Mouse (Mus musculus) midbrain, postnatal 0 days (tissue): ENCODE results near the gene Gpx7. TPM values are rescaled to one million over a fixed set of nuclear protein-coding genes. Genes with fewer than 3 reads are reported as not detected.

Experiments
- ATAC-seq: fragments of 200-750 bp; cut with Nextera tagmentation; 2 replicates; pipeline ENCODE4 v1.8.0; 2017; ENCODE audit warnings: moderate number of reproducible peaks, mild to moderate bottlenecking, moderate TSS enrichment, moderate library complexity; ENCODE audit not compliant: low FRiP score
- DNase-seq: peaks from one replicate; pipeline ENCODE4 v3.0.0-alpha.2; 2015; ENCODE audit warnings: low spot score
- H3K27ac ChIP-seq: fragments of 300-500 bp; sonication (generic); 2 replicates; pipeline ENCODE4 v1.5.1; 2014; ENCODE audit warnings: low read depth, mild to moderate bottlenecking, low read length, mixed read lengths
- H3K27me3 ChIP-seq: fragments of 300-500 bp; sonication (generic); 2 replicates; pipeline ENCODE4 v1.6.1; 2014; ENCODE audit warnings: low read length, control low read depth, mixed read lengths; ENCODE audit not compliant: insufficient read depth
- H3K36me3 ChIP-seq: fragments of 300-500 bp; sonication (generic); 2 replicates; pipeline ENCODE4 v1.6.1; 2014; ENCODE audit warnings: low read length, control low read depth, mixed read lengths; ENCODE audit not compliant: insufficient read depth
- H3K4me1 ChIP-seq: fragments of 300-500 bp; sonication (generic); 2 replicates; pipeline ENCODE4 v1.6.1; 2014; ENCODE audit warnings: mild to moderate bottlenecking, control low read depth, antibody characterized with exemption, low read length, mixed read lengths; ENCODE audit not compliant: insufficient read depth
- H3K4me2 ChIP-seq: fragments of 300-500 bp; sonication (generic); 2 replicates; pipeline ENCODE4 v1.6.1; 2014; ENCODE audit warnings: low read depth, mild to moderate bottlenecking, low read length, mixed read lengths; ENCODE audit not compliant: poor library complexity, severe bottlenecking
- H3K4me3 ChIP-seq: fragments of 300-500 bp; sonication (generic); 2 replicates; pipeline ENCODE4 v1.5.1; 2014; ENCODE audit warnings: low read depth, mild to moderate bottlenecking, low read length, moderate library complexity
- H3K9ac ChIP-seq: fragments of 300-500 bp; sonication (generic); replicated peaks from 2 replicates; pipeline ENCODE4 v1.6.1; 2014; ENCODE audit warnings: mild to moderate bottlenecking, low read length, moderate library complexity, mixed read lengths; ENCODE audit not compliant: poor library complexity, severe bottlenecking
- H3K9me3 ChIP-seq: fragments of 300-500 bp; sonication (generic); 2 replicates; pipeline ENCODE4 v1.6.1; 2016; ENCODE audit warnings: low read length, control low read depth
- CTCF ChIP-seq: IDR thresholded peaks from 2 replicates; pipeline ENCODE4 v1.5.1; 2016; ENCODE audit warnings: antibody characterized with exemption, mild to moderate bottlenecking
- WGBS: fragments of 180-500 bp; shearing (Covaris S2); extraction: QIAGEN DNeasy Blood & Tissue Kit; methylation state at CpG from one replicate; pipeline ENCODE4 v1.1.7; 2014; 5-methylcytosine and 5-hydroxymethylcytosine counted together
- polyA plus RNA-seq: library from polyadenylated mRNA; unstranded; fragments of >200 nt; fragmentation: Nextera tagmentation; extraction: Ambion mirVana; gene quantifications from 2 replicates; pipeline ENCODE4 v1.2.1, GENCODE M21; 2015
- total RNA-seq: library from RNA; depleted of rRNA; stranded (reverse); fragments of >200 nt; gene quantifications from 2 replicates; pipeline ENCODE4 v1.2.3, GENCODE M21; 2014

The Gpx7 gene
- total and polyA plus RNA-seq, 2 experiments from 2014 or later, result 35.1 to 52.2 TPM

DNA sequence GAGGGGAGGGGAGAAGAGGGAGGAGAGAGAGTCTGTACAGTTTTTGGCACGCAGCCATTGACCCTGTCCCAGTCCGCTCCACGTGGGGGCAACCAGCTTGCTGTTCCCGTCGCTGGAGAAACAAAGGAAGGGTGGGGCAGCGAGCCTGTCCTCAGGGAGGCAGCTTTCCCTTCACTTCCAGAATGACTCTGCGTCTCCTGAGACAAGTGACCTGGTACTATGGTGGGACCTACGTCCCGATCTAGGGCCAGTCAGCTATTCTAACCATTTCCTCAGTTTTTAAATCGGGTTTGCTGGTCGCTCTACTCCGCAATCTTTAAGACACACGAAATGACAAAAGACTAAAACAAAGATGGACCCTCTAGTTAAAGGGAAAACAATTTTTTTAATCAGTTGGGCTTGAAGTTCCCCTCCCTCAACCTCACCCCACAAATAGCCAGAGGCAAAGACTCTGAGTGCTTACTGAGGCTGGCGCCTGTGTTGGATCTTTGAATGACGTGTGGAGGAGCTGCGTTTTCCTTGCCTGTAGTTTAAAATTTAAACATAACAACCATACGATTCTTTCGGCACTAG is 19.0 kb downstream of the Gpx7 start:
- ATAC-seq (peak; percentile 62), DNase-seq (peak; percentile 86)
- no peaks in the 10 kb centered on the region for H3K27me3 ChIP-seq
- TF ChIP-seq CTCF, result peak; percentile 27
- peaks cover 6% of the 10 kb centered on the region; the same call in 1 of the 2 replicates for H3K4me1 ChIP-seq
- WGBS, result 2% methylated on average over 18 of the region's 18 CpGs
- no peaks in the 10 kb centered on the region for H3K36me3 ChIP-seq
- peak overlapping the region; percentile 33 for H3K4me3 ChIP-seq
- H3K9ac ChIP-seq, result peak overlapping the region; percentile 62
- H3K9me3 ChIP-seq, result no peaks in the 10 kb centered on the region
- H3K4me2 ChIP-seq, result peak overlapping the region; percentile 69
- H3K27ac ChIP-seq, result peak overlapping the region; percentile 76

DNA sequence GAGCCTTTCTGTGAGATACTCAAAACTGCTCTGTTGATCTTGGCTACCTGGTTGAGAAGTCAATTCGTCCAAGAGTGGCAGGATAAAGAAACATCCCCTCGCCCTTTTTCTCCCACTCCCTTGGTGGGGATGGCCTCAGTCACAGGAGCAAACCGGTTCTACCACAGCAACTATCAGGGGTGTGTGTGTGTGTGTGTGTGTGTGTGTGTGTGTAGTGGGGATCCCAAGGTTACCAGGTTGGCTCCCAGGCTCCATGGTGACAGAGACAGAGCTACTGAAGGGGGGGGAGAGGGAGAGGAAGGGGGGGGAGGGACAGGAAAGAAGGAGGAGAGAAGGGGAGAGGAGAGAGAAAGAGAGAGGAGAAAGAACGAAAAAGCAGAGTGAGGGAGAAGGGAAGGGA is 19.7 kb downstream of the Gpx7 start:
- H3K4me3 ChIP-seq, result no peak overlapping the region
- ATAC-seq, result peak; percentile 42; the same call in 1 of the 2 replicates
- no peak overlapping the region for H3K9ac ChIP-seq

DNA sequence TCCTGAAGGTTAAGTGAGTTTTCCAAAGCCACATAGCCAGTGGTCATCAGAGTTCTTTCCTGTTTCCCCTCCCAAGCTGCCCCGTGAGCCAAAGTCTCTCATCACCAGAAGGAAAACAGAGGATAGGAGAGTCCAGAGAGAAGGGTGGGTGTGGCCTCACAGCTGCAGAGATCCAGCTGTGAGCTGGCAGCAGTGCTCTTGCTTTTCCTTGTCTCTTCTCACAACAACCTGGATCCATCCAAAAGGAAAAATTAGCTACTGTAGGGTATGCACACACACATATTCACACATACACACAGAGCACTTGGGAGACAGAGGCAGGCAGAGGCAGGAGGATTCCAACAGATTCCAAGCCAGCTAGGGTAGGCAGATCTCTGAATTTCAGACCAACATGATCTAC is 20.7 kb downstream of the Gpx7 start:
- H3K9ac ChIP-seq, result no peak overlapping the region
- H3K36me3 ChIP-seq, result no peaks in the 10 kb centered on the region
- H3K4me1 ChIP-seq, result peaks cover 6% of the 10 kb centered on the region; the same call in 1 of the 2 replicates
- no peak for TF ChIP-seq CTCF
- H3K4me3 ChIP-seq, result no peak overlapping the region
- 25% methylated on average over 1 of the region's 1 CpGs for WGBS
- DNase-seq (no peak), ATAC-seq (no peak)
- no peak overlapping the region for H3K4me2 ChIP-seq
- H3K9me3 ChIP-seq, result no peaks in the 10 kb centered on the region
- H3K27ac ChIP-seq, result no peak overlapping the region
- H3K27me3 ChIP-seq, result no peaks in the 10 kb centered on the region

More for the DNA sequence above, 19.7 kb downstream of the Gpx7 start:
- H3K36me3 ChIP-seq, result no peaks in the 10 kb centered on the region
- no peaks in the 10 kb centered on the region for H3K9me3 ChIP-seq
- H3K27ac ChIP-seq, result peak overlapping the region; percentile 76
- WGBS, result 38% methylated on average over 4 of the region's 4 CpGs
- no peaks in the 10 kb centered on the region for H3K27me3 ChIP-seq
- no peak for TF ChIP-seq CTCF
- peaks cover 6% of the 10 kb centered on the region; the same call in 1 of the 2 replicates for H3K4me1 ChIP-seq
- H3K4me2 ChIP-seq, result peak overlapping the region; percentile 69
- DNase-seq, result no peak

DNA sequence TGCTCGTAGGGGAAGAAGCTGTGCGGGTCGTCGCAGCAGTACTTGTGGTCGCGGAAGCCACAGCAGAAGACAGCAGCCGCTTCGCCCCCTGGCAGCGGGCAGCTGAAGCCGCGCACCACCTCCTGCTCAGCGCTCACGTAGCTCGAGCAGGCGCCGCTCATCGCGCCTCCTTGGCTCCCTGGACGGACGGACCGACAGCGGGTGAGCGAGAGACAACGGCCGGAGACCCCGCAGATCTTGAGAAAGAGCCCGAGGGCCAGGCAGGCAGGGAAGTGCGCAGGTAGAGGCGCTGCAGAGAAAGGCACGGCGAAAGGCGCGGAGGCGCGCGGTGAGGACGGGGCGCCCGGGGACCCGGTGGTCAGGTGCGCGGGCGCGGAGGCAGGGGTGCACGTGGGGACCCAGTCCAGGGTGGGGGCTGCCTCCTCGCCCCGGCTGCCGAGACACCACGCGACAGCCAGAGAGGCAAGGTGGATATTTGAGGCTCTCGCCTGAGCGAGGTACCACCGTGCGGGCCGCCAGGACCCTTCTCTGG is 23.5 kb downstream of the Gpx7 start, which contains the start of gene Shisal2a:
TSS of gene Shisal2a (minus strand) at position 167 of the 532 bp plus-strand sequence.
- H3K4me1 ChIP-seq, result peaks cover 6% of the 10 kb centered on the region; the same call in 1 of the 2 replicates
- H3K9ac ChIP-seq, result peak within 1 kb of the TSS; percentile 66
- ATAC-seq (peak; percentile 60), DNase-seq (peak; percentile 27)
- WGBS, result 2% methylated on average over 51 of the region's 55 CpGs
- H3K9me3 ChIP-seq, result no peaks in the 10 kb centered on the region
- TF ChIP-seq CTCF, result peak; percentile 51
- no peaks in the 10 kb centered on the region; the same call in 1 of the 2 replicates for H3K36me3 ChIP-seq
- peak within 1 kb of the TSS; percentile 45 for H3K4me3 ChIP-seq
- H3K27me3 ChIP-seq, result no peaks in the 10 kb centered on the region
- H3K4me2 ChIP-seq, result peak within 1 kb of the TSS; percentile 72
- peak within 1 kb of the TSS; percentile 63; the same call in 1 of the 2 replicates for H3K27ac ChIP-seq

DNA sequence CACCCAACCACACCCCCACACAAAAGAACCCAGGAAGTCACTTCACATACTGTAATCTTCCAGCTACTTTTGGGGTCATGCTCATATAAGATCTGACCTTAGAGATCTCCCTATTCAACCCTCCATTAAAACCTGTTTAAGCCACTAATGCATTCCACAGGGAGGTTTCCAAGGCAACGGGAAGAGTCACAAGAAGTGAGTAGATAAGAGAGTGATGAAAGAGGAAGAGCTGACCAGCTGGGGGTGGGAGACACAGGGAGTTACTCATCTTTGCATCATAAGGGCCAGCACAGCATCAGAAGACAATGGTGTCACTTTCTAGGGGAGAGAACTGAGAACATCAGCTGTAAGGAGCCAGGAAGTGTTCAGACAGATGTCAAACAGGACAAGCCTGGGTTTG is 26.6 kb downstream of the Gpx7 start:
- ATAC-seq (no peak), DNase-seq (no peak)
- no peak overlapping the region for H3K4me3 ChIP-seq
- no peaks in the 10 kb centered on the region for H3K9me3 ChIP-seq
- peaks cover 6% of the 10 kb centered on the region; the same call in 1 of the 2 replicates for H3K4me1 ChIP-seq
- no peak for TF ChIP-seq CTCF
- no peak overlapping the region for H3K9ac ChIP-seq
- 18% methylated on average over 1 of the region's 1 CpGs for WGBS
- no peak overlapping the region for H3K27ac ChIP-seq
- H3K4me2 ChIP-seq, result no peak overlapping the region
- no peaks in the 10 kb centered on the region for H3K27me3 ChIP-seq
- no peaks in the 10 kb centered on the region; the same call in 1 of the 2 replicates for H3K36me3 ChIP-seq

DNA sequence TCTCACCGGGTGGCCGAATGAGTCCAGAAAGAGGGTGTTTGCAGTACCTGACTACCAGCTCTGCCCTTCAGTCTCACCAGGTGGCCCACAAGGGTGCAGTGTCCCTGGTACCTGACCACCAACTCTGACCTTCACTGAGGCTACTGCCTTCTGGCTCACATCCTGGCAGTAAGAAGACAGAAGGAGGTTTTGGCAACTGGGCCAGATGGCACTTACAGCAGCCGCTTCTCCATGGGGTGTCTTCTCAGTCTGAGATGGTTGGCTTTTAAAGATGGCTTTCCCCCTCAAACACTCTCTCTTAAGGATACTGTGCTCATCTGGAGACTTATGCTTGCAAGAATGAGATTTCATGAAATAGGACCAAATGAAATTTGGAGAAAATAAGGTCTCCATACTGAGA is 27.3 kb downstream of the Gpx7 start:
- no peaks in the 10 kb centered on the region for H3K9me3 ChIP-seq
- no peak overlapping the region for H3K4me3 ChIP-seq
- H3K4me2 ChIP-seq, result no peak overlapping the region
- 83% methylated on average over 3 of the region's 3 CpGs for WGBS
- peaks cover 6% of the 10 kb centered on the region; the same call in 1 of the 2 replicates for H3K4me1 ChIP-seq
- ATAC-seq, result no peak
- DNase-seq, result peak; percentile 60
- no peaks in the 10 kb centered on the region; the same call in 1 of the 2 replicates for H3K36me3 ChIP-seq
- no peaks in the 10 kb centered on the region for H3K27me3 ChIP-seq
- no peak overlapping the region for H3K27ac ChIP-seq
- H3K9ac ChIP-seq, result no peak overlapping the region
- no peak for TF ChIP-seq CTCF
